Mouse (Mus musculus) gonadal fat pad, adult 2 months (tissue): ENCODE results near the gene Gm21992. TPM values are rescaled to one million over a fixed set of nuclear protein-coding genes. Genes with fewer than 3 reads are reported as not detected.

Experiments used
- DNase-seq: peaks from one replicate; pipeline ENCODE4 v3.0.0-alpha.2; 2012; ENCODE audit warnings: low read depth
- polyA plus RNA-seq: library from polyadenylated mRNA; depleted of rRNA; stranded (reverse); fragments of >200 nt; gene quantifications from 2 replicates; pipeline ENCODE4 v1.2.3, GENCODE M21; 2012; rRNA removed

Gene Gm21992
- polyA plus RNA-seq: 15.7 and 22.5 TPM in 2 replicates

GRCm38 (mm10) chr19:4811063-4811908 lies at the start of gene Gm21992, which contains the start of gene Rbm14:
Gene Gm21992, minus strand, starts transcription at chr19:4811612.
Gene Rbm14, minus strand, starts transcription at chr19:4811634.
- peak; percentile 86 for DNase-seq

GRCm38 (mm10) chr19:4859081-4859480 lies 47.7 kb upstream of the Gm21992 start:
- DNase-seq: no peak

- no peak for DNase-seq
Observed at GRCm38 (mm10) chr19:4855951-4856350, 44.5 kb upstream of the Gm21992 start.

- no peak for DNase-seq
Observed at GRCm38 (mm10) chr19:4855470-4855820, 44.0 kb upstream of the Gm21992 start.

GRCm38 (mm10) chr19:4854552-4855469 lies 43.4 kb upstream of the Gm21992 start, which contains the start of gene Ctsf:
Gene Ctsf, plus strand, starts transcription at chr19:4855130.
- DNase-seq: no peak

- DNase-seq: no peak
Observed at GRCm38 (mm10) chr19:4850281-4850680, 38.9 kb upstream of the Gm21992 start.

GRCm38 (mm10) chr19:4849800-4850199 lies 38.4 kb upstream of the Gm21992 start:
- DNase-seq: no peak

- DNase-seq: no peak
Observed at GRCm38 (mm10) chr19:4847490-4847889, 36.1 kb upstream of the Gm21992 start.

- DNase-seq: no peak
Observed at GRCm38 (mm10) chr19:4845846-4846245, 34.4 kb upstream of the Gm21992 start.

GRCm38 (mm10) chr19:4842611-4843010 lies 31.2 kb upstream of the Gm21992 start:
- no peak for DNase-seq

- no peak for DNase-seq
Observed at GRCm38 (mm10) chr19:4840848-4841247, 29.4 kb upstream of the Gm21992 start.

- DNase-seq: no peak
Observed at GRCm38 (mm10) chr19:4839149-4839548, 27.7 kb upstream of the Gm21992 start, which contains the start of the genes Ccs and Ccdc87. Gene Ccs, minus strand, starts transcription at chr19:4839332. Gene Ccdc87, plus strand, starts transcription at chr19:4839366.

- no peak for DNase-seq
Observed at GRCm38 (mm10) chr19:4838526-4839140, 27.2 kb upstream of the Gm21992 start.

- DNase-seq: no peak
Observed at GRCm38 (mm10) chr19:4837049-4837448, 25.6 kb upstream of the Gm21992 start.

- no peak for DNase-seq
Observed at GRCm38 (mm10) chr19:4836096-4836495, 24.7 kb upstream of the Gm21992 start.

- DNase-seq: peak; percentile 88
Observed at GRCm38 (mm10) chr19:4833977-4834376, 22.6 kb upstream of the Gm21992 start.

- peak; percentile 88 for DNase-seq
Observed at GRCm38 (mm10) chr19:4829156-4829555, 17.7 kb upstream of the Gm21992 start.

- DNase-seq: no peak
Observed at GRCm38 (mm10) chr19:4828444-4829114, 17.2 kb upstream of the Gm21992 start.

GRCm38 (mm10) chr19:4820678-4821303 lies 9.4 kb upstream of the Gm21992 start:
- DNase-seq: no peak

- no peak for DNase-seq
Observed at GRCm38 (mm10) chr19:4817182-4817835, 5.9 kb upstream of the Gm21992 start.
